Mouse (Mus musculus) neutrophil, adult 5-6 weeks (primary cell): ENCODE data around the gene Fhad1. TPM values are rescaled to one million over a fixed set of nuclear protein-coding genes. Genes with fewer than 3 reads are reported as not detected.

Experiments used
- ATAC-seq: fragments of 151-379, 151-347 bp; 2 replicates; pipeline ENCODE4 v1.8.0; 2017; ENCODE audit warnings: mild to moderate bottlenecking, moderate TSS enrichment; ENCODE audit not compliant: insufficient number of reproducible peaks, poor library complexity, low FRiP score, severe bottlenecking; ENCODE audit errors: extremely low read depth
- total RNA-seq: library from RNA; stranded (forward); fragments of 200-1000 nt; gene quantifications from 2 replicates; pipeline ENCODE4 v1.2.3, GENCODE M21; 2017

Gene Fhad1
- total RNA-seq, 1 experiment from 2014 or later, result not detected

GRCm38 (mm10) chr4:141901711-141902478, 113.0 kb downstream of the Fhad1 start:
- no peak for ATAC-seq

- ATAC-seq, result no peak
Measured at GRCm38 (mm10) chr4:141900421-141900820, 114.5 kb downstream of the Fhad1 start.

- ATAC-seq, result no peak
Measured at GRCm38 (mm10) chr4:141899936-141900335, 114.9 kb downstream of the Fhad1 start.

GRCm38 (mm10) chr4:141898905-141899304, 116.0 kb downstream of the Fhad1 start:
- no peak for ATAC-seq

GRCm38 (mm10) chr4:141897838-141898237, 117.0 kb downstream of the Fhad1 start:
- no peak for ATAC-seq

GRCm38 (mm10) chr4:141897225-141897624, 117.7 kb downstream of the Fhad1 start:
- no peak for ATAC-seq

GRCm38 (mm10) chr4:141895772-141896171, 119.1 kb downstream of the Fhad1 start:
- ATAC-seq, result no peak

- no peak for ATAC-seq
Measured at GRCm38 (mm10) chr4:141893157-141893784, 121.6 kb downstream of the Fhad1 start.

GRCm38 (mm10) chr4:141886385-141886968, 128.4 kb downstream of the Fhad1 start:
- no peak for ATAC-seq

- ATAC-seq, result no peak
Measured at GRCm38 (mm10) chr4:141885451-141885850, 129.4 kb downstream of the Fhad1 start.

- no peak for ATAC-seq
Measured at GRCm38 (mm10) chr4:141882858-141883257, 132.0 kb downstream of the Fhad1 start.

- ATAC-seq, result no peak
Measured at GRCm38 (mm10) chr4:141881950-141882349, 132.9 kb downstream of the Fhad1 start.

GRCm38 (mm10) chr4:141881289-141881914, 133.5 kb downstream of the Fhad1 start:
- ATAC-seq, result no peak

- no peak for ATAC-seq
Measured at GRCm38 (mm10) chr4:141879875-141880274, 135.0 kb downstream of the Fhad1 start.

GRCm38 (mm10) chr4:141879074-141879473, 135.8 kb downstream of the Fhad1 start:
- ATAC-seq, result no peak

GRCm38 (mm10) chr4:141878621-141879020, 136.3 kb downstream of the Fhad1 start:
- ATAC-seq, result no peak

GRCm38 (mm10) chr4:141875481-141876108, 139.3 kb downstream of the Fhad1 start:
- ATAC-seq, result no peak

- ATAC-seq, result peak; percentile 59
Measured at GRCm38 (mm10) chr4:141874601-141875460, 140.1 kb downstream of the Fhad1 start, which contains the start of gene Efhd2. TSS of gene Efhd2 (minus strand) at chr4:141874920.
